Mouse (Mus musculus) intestine, postnatal 0 days (tissue): ENCODE measurements around the gene Olfr805. TPM values are rescaled to one million over a fixed set of nuclear protein-coding genes. Genes with fewer than 3 reads are reported as not detected.

ENCODE experiments used
- ATAC-seq: fragments of 200-750 bp; cut with Nextera tagmentation; 2 replicates; pipeline ENCODE4 v1.8.0; 2017; ENCODE audit warnings: mild to moderate bottlenecking, moderate TSS enrichment, moderate library complexity
- H3K27ac ChIP-seq: fragments of 300-500 bp; sonication (generic); 2 replicates; pipeline ENCODE4 v1.5.1; 2014; ENCODE audit warnings: mild to moderate bottlenecking, low read depth, low read length, moderate library complexity
- H3K27me3 ChIP-seq: fragments of 300-500 bp; sonication (generic); replicated peaks from 2 replicates; pipeline ENCODE4 v1.6.1; 2014; ENCODE audit warnings: low read length, mixed read lengths; ENCODE audit not compliant: control insufficient read depth, insufficient read depth
- H3K36me3 ChIP-seq: fragments of 300-500 bp; sonication (generic); 2 replicates; pipeline ENCODE4 v1.6.1; 2014; ENCODE audit warnings: mild to moderate bottlenecking, moderate library complexity; ENCODE audit not compliant: control insufficient read depth, insufficient read depth
- H3K4me1 ChIP-seq: fragments of 300-500 bp; sonication (generic); replicated peaks from 2 replicates; pipeline ENCODE4 v1.6.1; 2014; ENCODE audit warnings: antibody characterized with exemption, low read length, mixed read lengths; ENCODE audit not compliant: control insufficient read depth, insufficient read depth
- H3K4me2 ChIP-seq: fragments of 300-500 bp; sonication (generic); replicated peaks from 2 replicates; pipeline ENCODE4 v1.6.1; 2014; ENCODE audit warnings: low read depth, mild to moderate bottlenecking, moderate library complexity
- H3K4me3 ChIP-seq: fragments of 300-500 bp; sonication (generic); 2 replicates; pipeline ENCODE4 v1.5.1; 2014; ENCODE audit warnings: low read depth, low read length
- H3K9ac ChIP-seq: fragments of 300-500 bp; sonication (generic); 2 replicates; pipeline ENCODE4 v1.6.1; 2014; ENCODE audit warnings: mild to moderate bottlenecking, low read depth, low read length
- H3K9me3 ChIP-seq: fragments of 300-500 bp; sonication (generic); 2 replicates; pipeline ENCODE4 v1.6.1; 2016; ENCODE audit warnings: mixed run types; ENCODE audit not compliant: control insufficient read depth
- CTCF ChIP-seq: sonication (generic); IDR thresholded peaks from 2 replicates; pipeline ENCODE4 v1.5.1; 2016; ENCODE audit warnings: low read depth, mild to moderate bottlenecking, control low read depth, antibody characterized with exemption, moderate library complexity
- WGBS: fragments of 180-500 bp; shearing (Covaris S2); extraction: QIAGEN DNeasy Blood & Tissue Kit; methylation state at CpG from one replicate; pipeline ENCODE4 v1.1.7; 2014; 5-methylcytosine and 5-hydroxymethylcytosine counted together
- microRNA-seq: library from miRNA; unstranded; fragments of <30 nt; microRNA quantifications from one replicate; pipeline ENCODE4, GENCODE M21; 2016
- polyA plus RNA-seq: library from polyadenylated mRNA; unstranded; fragments of >200 nt; fragmentation: Nextera tagmentation; extraction: Ambion mirVana; gene quantifications from 2 replicates; pipeline ENCODE4 v1.2.1, GENCODE M21; 2015

Olfr805 gene
- polyA plus RNA-seq, 1 experiment from 2014 or later: not detected

- Histone ChIP-seq H3K4me1 (no peaks in the 10 kb centered on the region), H3K4me2 (no peak within 1 kb of the TSS), H3K27ac (no peak within 1 kb of the TSS), H3K9me3 (no peaks in the 10 kb centered on the region), H3K9ac (no peak within 1 kb of the TSS), H3K4me3 (no peak within 1 kb of the TSS), H3K36me3 (no peaks in the 10 kb centered on the region), H3K27me3 (no peaks in the 10 kb centered on the region)
- WGBS: 76% methylated on average over 2 of the region's 2 CpGs
- no peak for TF ChIP-seq CTCF
- ATAC-seq: no peak
These were observed 35.0 kb downstream of the Olfr805 start, which contains the start of gene Olfr803 for GRCm38 (mm10) chr10:129694186-129694585. TSS of gene Olfr803 (minus strand) at chr10:129694286.

- Histone ChIP-seq H3K36me3 (no peaks in the 10 kb centered on the region), H3K4me2 (no peak within 1 kb of the TSS), H3K4me3 (no peak within 1 kb of the TSS), H3K27ac (no peak within 1 kb of the TSS), H3K4me1 (no peaks in the 10 kb centered on the region), H3K9ac (no peak within 1 kb of the TSS), H3K27me3 (no peaks in the 10 kb centered on the region), H3K9me3 (no peaks in the 10 kb centered on the region)
- WGBS: 45% methylated on average over 1 of the region's 1 CpGs
- ATAC-seq: no peak
- no peak for TF ChIP-seq CTCF
These were observed 41.1 kb downstream of the Olfr805 start, which contains the start of gene Olfr802 for GRCm38 (mm10) chr10:129688069-129688468. TSS of gene Olfr802 (minus strand) at chr10:129688169.

GRCm38 (mm10) chr10:129673765-129674164 lies 55.4 kb downstream of the Olfr805 start, which contains the start of gene Olfr801:
TSS of gene Olfr801 (minus strand) at chr10:129673865.
- 61% methylated on average over 1 of the region's 1 CpGs for WGBS
- Histone ChIP-seq H3K27me3 (no peaks in the 10 kb centered on the region), H3K4me2 (no peak within 1 kb of the TSS), H3K9me3 (no peaks in the 10 kb centered on the region), H3K4me1 (no peaks in the 10 kb centered on the region), H3K36me3 (no peaks in the 10 kb centered on the region), H3K4me3 (no peak within 1 kb of the TSS), H3K9ac (no peak within 1 kb of the TSS), H3K27ac (no peak within 1 kb of the TSS)
- no peak for TF ChIP-seq CTCF
- ATAC-seq: no peak

Small RNAs within 50 kb of the gene (microRNA-seq; reads per million reads assigned to microRNA genes)
- not detected for gene Gm24485

Other genes with a start within 250 kb of the Olfr805 start
- not detected in 2 replicates for gene Olfr789, start 244.6 kb downstream of the Olfr805 start, polyA plus RNA-seq
- not detected in 2 replicates for gene Olfr790, start 230.9 kb downstream of the Olfr805 start, polyA plus RNA-seq
- not detected in 2 replicates for gene Olfr791, start 207.6 kb downstream of the Olfr805 start, polyA plus RNA-seq
- not detected in 2 replicates for gene Olfr792, start 190.2 kb downstream of the Olfr805 start, polyA plus RNA-seq
- not detected in 2 replicates for gene Olfr794, start 161.7 kb downstream of the Olfr805 start, polyA plus RNA-seq
- gene Olfr796, start 116.8 kb downstream of the Olfr805 start, polyA plus RNA-seq: not detected in 2 replicates
- gene Olfr798, start 101.4 kb downstream of the Olfr805 start, polyA plus RNA-seq: not detected in 2 replicates
- not detected in 2 replicates for gene Olfr799, start 91.9 kb downstream of the Olfr805 start, polyA plus RNA-seq
- not detected in 2 replicates for gene Olfr800, start 71.7 kb downstream of the Olfr805 start, polyA plus RNA-seq
- gene Olfr801, start 55.5 kb downstream of the Olfr805 start, polyA plus RNA-seq: not detected in 2 replicates
- gene Olfr802, start 41.2 kb downstream of the Olfr805 start, polyA plus RNA-seq: not detected in 2 replicates
- gene Olfr803, start 35.1 kb downstream of the Olfr805 start, polyA plus RNA-seq: not detected in 2 replicates
- gene Olfr804, start 26.2 kb downstream of the Olfr805 start, polyA plus RNA-seq: not detected in 2 replicates
- gene Olfr806, start 12.5 kb upstream of the Olfr805 start, polyA plus RNA-seq: not detected in 2 replicates
- not detected in 2 replicates for gene Olfr807, start 28.4 kb upstream of the Olfr805 start, polyA plus RNA-seq
- not detected in 2 replicates for gene Olfr808, start 36.1 kb upstream of the Olfr805 start, polyA plus RNA-seq
- not detected in 2 replicates for gene Olfr809, start 45.3 kb upstream of the Olfr805 start, polyA plus RNA-seq
- gene Olfr810, start 65.5 kb upstream of the Olfr805 start, polyA plus RNA-seq: not detected in 2 replicates
- gene Olfr811, start 75.0 kb upstream of the Olfr805 start, polyA plus RNA-seq: not detected in 2 replicates
- not detected in 2 replicates for gene Olfr812, start 116.7 kb upstream of the Olfr805 start, polyA plus RNA-seq
- not detected in 2 replicates for gene Olfr813, start 126.0 kb upstream of the Olfr805 start, polyA plus RNA-seq
- not detected in 2 replicates for gene Olfr814, start 150.5 kb upstream of the Olfr805 start, polyA plus RNA-seq
- gene Olfr815, start 176.5 kb upstream of the Olfr805 start, polyA plus RNA-seq: not detected in 2 replicates
- not detected in 2 replicates for gene Olfr816, start 186.2 kb upstream of the Olfr805 start, polyA plus RNA-seq
- gene Olfr818, start 219.7 kb upstream of the Olfr805 start, polyA plus RNA-seq: not detected in 2 replicates
- gene Olfr819, start 237.9 kb upstream of the Olfr805 start, polyA plus RNA-seq: not detected in 2 replicates
- gene Olfr247, start 246.8 kb upstream of the Olfr805 start, polyA plus RNA-seq: not detected in 2 replicates